Mouse (Mus musculus) liver, embryonic 14.5 days (tissue): ENCODE data around the gene Ccdc12. TPM values are rescaled to one million over a fixed set of nuclear protein-coding genes. Genes with fewer than 3 reads are reported as not detected.
A peak's percentile ranks its signal among the peaks of the same experiment; 100 is the strongest.

Source experiments
- ATAC-seq: fragments of 200-750 bp; cut with Nextera tagmentation; 2 replicates; pipeline ENCODE4 v1.8.0; 2017; ENCODE audit warnings: moderate number of reproducible peaks, mild to moderate bottlenecking, moderate library complexity; ENCODE audit not compliant: insufficient read depth
- DNase-seq, 3 experiments: peaks; one replicate each; pipeline ENCODE4 v3.0.0-alpha.2; 2012 to 2013; ENCODE audit warnings: low read depth in 3 of 3, low spot score in 3 of 3
- H3K27ac ChIP-seq: fragments of 300-500 bp; sonication (generic); 2 replicates; pipeline ENCODE4 v1.5.1; 2014; ENCODE audit warnings: moderate library complexity, mild to moderate bottlenecking, control low read depth, inconsistent platforms
- H3K27me3 ChIP-seq: fragments of 300-500 bp; sonication (generic); 2 replicates; pipeline ENCODE4 v1.6.1; 2014; ENCODE audit warnings: mild to moderate bottlenecking, low read length, moderate library complexity; ENCODE audit not compliant: control insufficient read depth, insufficient read depth
- H3K36me3 ChIP-seq: fragments of 300-500 bp; sonication (generic); replicated peaks from 2 replicates; pipeline ENCODE4 v1.6.1; 2014; ENCODE audit warnings: low read depth; ENCODE audit not compliant: control insufficient read depth, insufficient read depth
- H3K4me1 ChIP-seq, 2 experiments: fragments of 200-500 bp in 1 of 2; fragments of 300-500 bp in 1 of 2; sonication (generic) in 1 of 2; replicated peaks; 2 replicates each; pipeline ENCODE4 v1.6.1; 2012 to 2014; ENCODE audit warnings: antibody characterized with exemption in 1 of 2, inconsistent platforms in 1 of 2, low read length in 1 of 2; ENCODE audit not compliant: control insufficient read depth in 2 of 2, insufficient read depth in 2 of 2
- H3K4me2 ChIP-seq: fragments of 300-500 bp; sonication (generic); 2 replicates; pipeline ENCODE4 v1.6.1; 2014; ENCODE audit warnings: low read depth, mild to moderate bottlenecking, control low read depth, moderate library complexity
- H3K4me3 ChIP-seq, 2 experiments: fragments of 200-500 bp in 1 of 2; fragments of 300-500 bp in 1 of 2; sonication (generic) in 1 of 2; 2 replicates each; pipeline ENCODE4 v1.5.1; 2012 to 2014; ENCODE audit warnings: low read depth in 2 of 2, low read length in 2 of 2, mild to moderate bottlenecking in 2 of 2, control low read depth in 1 of 2, inconsistent platforms in 1 of 2, moderate library complexity in 1 of 2; ENCODE audit not compliant: insufficient read depth in 1 of 2
- H3K9ac ChIP-seq: fragments of 300-500 bp; sonication (generic); replicated peaks from 2 replicates; pipeline ENCODE4 v1.6.1; 2014; ENCODE audit warnings: mild to moderate bottlenecking, control low read depth, moderate library complexity
- H3K9me3 ChIP-seq: fragments of 300-500 bp; sonication (generic); 2 replicates; pipeline ENCODE4 v1.6.1; 2016; ENCODE audit warnings: low read length, mixed read lengths; ENCODE audit not compliant: control insufficient read depth
- CTCF ChIP-seq: IDR thresholded peaks from 2 replicates; pipeline ENCODE4 v1.5.1; 2016; ENCODE audit warnings: antibody characterized with exemption, low read depth, control low read depth
- EP300 ChIP-seq: IDR thresholded peaks from 2 replicates; pipeline ENCODE4 v1.6.1; 2016; ENCODE audit warnings: antibody characterized with exemption, low read depth
- WGBS: fragments of 180-500 bp; shearing (Covaris S2); extraction: QIAGEN DNeasy Blood & Tissue Kit; methylation state at CpG from one replicate; pipeline ENCODE4 v1.1.7; 2014; ENCODE audit not compliant: insufficient replicate concordance; 5-methylcytosine and 5-hydroxymethylcytosine counted together
- polyA plus RNA-seq, 2 experiments: library from polyadenylated mRNA; depleted of rRNA in 1 of 2; stranded (reverse) in 1 of 2; unstranded in 1 of 2; fragments of >200 nt; fragmentation: Nextera tagmentation in 1 of 2; extraction: Ambion mirVana in 1 of 2; gene quantifications; 2 replicates each; pipeline versions ENCODE4 v1.2.1 to v1.2.3; 2012 to 2014

The Ccdc12 gene
- polyA plus RNA-seq, 2 experiments = 64.5 to 66.0 TPM

- no peaks in the 10 kb centered on the region for H3K36me3 ChIP-seq
- H3K27me3 ChIP-seq = no peaks in the 10 kb centered on the region
- no peak overlapping the region for H3K9ac ChIP-seq
- TF ChIP-seq CTCF = peak; percentile 99
- TF ChIP-seq EP300 = no peak
- DNase-seq (peak in 2 of 3 experiments; percentile 41 to 47), ATAC-seq (peak; percentile 29; the same call in 1 of the 2 replicates)
- no peak overlapping the region for H3K4me2 ChIP-seq
- no peaks in the 10 kb centered on the region for H3K4me1 ChIP-seq
- no peaks in the 10 kb centered on the region for H3K9me3 ChIP-seq
- 14% methylated on average over 19 of the region's 19 CpGs for WGBS
- H3K27ac ChIP-seq = no peak overlapping the region
- no peak overlapping the region for H3K4me3 ChIP-seq
Observed at GRCm38 (mm10) chr9:110635225-110635624, 21.1 kb upstream of the Ccdc12 start.

- DNase-seq (no peak), ATAC-seq (no peak)
- TF ChIP-seq CTCF = no peak
- TF ChIP-seq EP300 = no peak
- WGBS = 79% methylated on average over 10 of the region's 10 CpGs
- no peak overlapping the region for H3K4me3 ChIP-seq
- no peaks in the 10 kb centered on the region for H3K4me1 ChIP-seq
- H3K9me3 ChIP-seq = no peaks in the 10 kb centered on the region
- H3K27me3 ChIP-seq = no peaks in the 10 kb centered on the region
- H3K36me3 ChIP-seq = no peaks in the 10 kb centered on the region
- H3K4me2 ChIP-seq = no peak overlapping the region
- H3K27ac ChIP-seq = no peak overlapping the region
- H3K9ac ChIP-seq = no peak overlapping the region
Observed at GRCm38 (mm10) chr9:110638611-110639021, 17.7 kb upstream of the Ccdc12 start.

- H3K4me2 ChIP-seq = no peak overlapping the region
- H3K27ac ChIP-seq = no peak overlapping the region
- TF ChIP-seq CTCF (no peak), EP300 (no peak)
- H3K9ac ChIP-seq = no peak overlapping the region
- no peak for ATAC-seq
- 39% methylated on average over 5 of the region's 5 CpGs for WGBS
- H3K27me3 ChIP-seq = no peaks in the 10 kb centered on the region
- no peaks in the 10 kb centered on the region for H3K9me3 ChIP-seq
- peaks cover 0 to 7% of the 10 kb centered on the region in 2 experiments; a peak in 2 of 4 replicates for H3K4me1 ChIP-seq
- no peak overlapping the region for H3K4me3 ChIP-seq
- DNase-seq = no peak
- no peaks in the 10 kb centered on the region for H3K36me3 ChIP-seq
Observed at GRCm38 (mm10) chr9:110641006-110641405, 15.3 kb upstream of the Ccdc12 start.

- Histone ChIP-seq H3K27ac (no peak overlapping the region), H3K4me1 (peaks cover 0 to 7% of the 10 kb centered on the region in 2 experiments; a peak in 2 of 4 replicates), H3K9ac (no peak overlapping the region), H3K36me3 (no peaks in the 10 kb centered on the region), H3K4me2 (no peak overlapping the region), H3K27me3 (no peaks in the 10 kb centered on the region), H3K4me3 (no peak overlapping the region), H3K9me3 (no peaks in the 10 kb centered on the region)
- 69% methylated on average over 5 of the region's 5 CpGs for WGBS
- ATAC-seq = no peak
- TF ChIP-seq CTCF = no peak
- TF ChIP-seq EP300 = no peak
- no peak for DNase-seq
Observed at GRCm38 (mm10) chr9:110642812-110643524, 13.3 kb upstream of the Ccdc12 start.

- Histone ChIP-seq H3K4me1 (peaks cover 0 to 7% of the 10 kb centered on the region in 2 experiments; a peak in 2 of 4 replicates), H3K36me3 (no peaks in the 10 kb centered on the region), H3K9ac (no peak overlapping the region), H3K27me3 (no peaks in the 10 kb centered on the region), H3K9me3 (no peaks in the 10 kb centered on the region), H3K27ac (no peak overlapping the region), H3K4me2 (no peak overlapping the region), H3K4me3 (no peak overlapping the region)
- WGBS = 65% methylated on average over 9 of the region's 9 CpGs
- ATAC-seq (no peak), DNase-seq (no peak)
- TF ChIP-seq EP300 (no peak), CTCF (no peak)
Observed at GRCm38 (mm10) chr9:110643787-110644186, 12.5 kb upstream of the Ccdc12 start.
